Mouse (Mus musculus) left cerebral cortex, postnatal 25 days (tissue): Measurements from ENCODE around the gene Col15a1. TPM values are rescaled to one million over a fixed set of nuclear protein-coding genes. Genes with fewer than 3 reads are reported as not detected.

Experiments used
- total RNA-seq, 2 experiments: library from RNA; stranded (reverse); gene quantifications; 2 replicates each; pipeline ENCODE4 v1.2.3; 2021

Gene Col15a1
- total RNA-seq, 2 experiments from 2014 or later: 4.5 to 9.2 TPM

Other genes with a start within 250 kb of the Col15a1 start
- 100 to 1,000 TPM; 270 to 276 TPM for gene Gabbr2, start 216.3 kb upstream of the Col15a1 start, total RNA-seq
- gene Anks6, start 150.7 kb upstream of the Col15a1 start, total RNA-seq: 10 to 100 TPM; 18.6 to 21.1 TPM
- gene Galnt12, start 116.3 kb upstream of the Col15a1 start, total RNA-seq: 1 to 10 TPM in 1 of 2 experiments, under 1 TPM in 1; 0.76 to 1.2 TPM
- 10 to 100 TPM; 18.4 to 18.8 TPM for gene Tgfbr1, start 145.1 kb downstream of the Col15a1 start, total RNA-seq